Mouse (Mus musculus) neutrophil, adult 59 days (primary cell): ENCODE data around the gene Btla. TPM values are rescaled to one million over a fixed set of nuclear protein-coding genes. Genes with fewer than 3 reads are reported as not detected.

ENCODE experiments used
- total RNA-seq, 2 experiments: library from RNA; stranded (reverse); gene quantifications; 1 replicate in 1 of 2; 2 replicates in 1 of 2; pipeline ENCODE4 v1.2.4; 2023

The Btla gene
- 10 to 100 TPM in 1 of 2 experiments, 1 to 10 TPM in 1; 5.7 to 10.4 TPM for total RNA-seq

DNA sequence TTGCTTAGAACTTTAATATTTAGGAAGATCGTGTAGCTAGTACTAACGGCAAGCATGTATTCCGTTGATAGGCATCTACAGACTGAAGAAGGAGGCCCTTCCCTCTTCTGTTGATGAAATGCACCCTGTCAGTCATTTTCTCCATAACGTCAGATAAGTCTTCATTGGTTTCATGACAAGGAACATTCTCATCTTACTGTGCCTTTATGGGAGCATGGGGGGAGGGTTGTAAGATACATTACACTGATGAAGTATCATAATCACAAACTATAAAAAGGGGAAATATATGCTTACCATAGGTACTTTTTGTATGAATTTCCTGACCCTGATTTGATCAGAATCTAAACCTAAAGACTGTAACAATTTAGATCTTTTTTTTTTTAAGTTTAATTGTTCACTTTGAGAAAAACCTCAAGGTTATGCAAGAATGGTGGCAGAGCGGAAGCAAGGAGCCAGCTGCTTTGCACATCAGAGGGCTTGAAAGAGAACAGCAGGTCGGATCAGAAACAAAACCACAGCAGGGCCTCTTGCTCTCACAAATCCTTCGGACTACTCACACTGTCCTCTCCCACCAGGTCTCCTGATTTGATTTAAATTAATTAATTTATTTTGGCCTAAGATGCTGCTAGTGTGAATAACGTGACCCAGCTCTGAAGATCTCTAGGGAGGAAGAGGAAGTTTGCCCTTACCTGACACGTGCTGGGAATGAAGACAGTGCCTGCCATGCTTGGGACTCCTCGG is at the start of gene Btla:
Btla (plus strand) TSS at position 668 of the 741 bp plus-strand sequence.

Other genes starting within 250 kb of the Btla start
- 1 to 10 TPM; 2.4 to 3.3 TPM for gene Ccdc80, start 130.9 kb upstream of the Btla start, total RNA-seq
- 10 to 100 TPM; 77.4 to 80.9 TPM for gene Slc35a5, start 65.6 kb upstream of the Btla start, total RNA-seq
- 100 to 1,000 TPM in 1 of 2 experiments, 10 to 100 TPM in 1; 99.2 to 104 TPM for gene Atg3, start 65.5 kb upstream of the Btla start, total RNA-seq
- not detected for gene Cd200, start 184.7 kb downstream of the Btla start, total RNA-seq